Mouse (Mus musculus) myocyte (in vitro differentiated cells): ENCODE data around the gene Ccm2. TPM values are rescaled to one million over a fixed set of nuclear protein-coding genes. Genes with fewer than 3 reads are reported as not detected.

Experiments used
- H3K27me3 ChIP-seq: one replicate; pipeline ENCODE4 v1.6.1; 2011; ENCODE audit not compliant: control insufficient read depth, insufficient read depth, insufficient read length
- H3K36me3 ChIP-seq: one replicate; pipeline ENCODE4 v1.6.1; 2011; ENCODE audit not compliant: control insufficient read depth, insufficient read depth
- H3K4me2 ChIP-seq: one replicate; pipeline ENCODE4 v1.6.1; 2011; ENCODE audit warnings: low read depth, control low read depth
- H3K4me3 ChIP-seq: one replicate; pipeline ENCODE4 v1.5.1; 2011; ENCODE audit warnings: mild to moderate bottlenecking, control low read depth, moderate library complexity
- H3K79me2 ChIP-seq: one replicate; pipeline ENCODE4 v1.6.1; 2011; ENCODE audit not compliant: control insufficient read depth, insufficient read depth
- H3ac ChIP-seq: one replicate; pipeline ENCODE4 v1.6.1; 2011; ENCODE audit not compliant: control insufficient read depth, insufficient read length
- CEBPB ChIP-seq: IDR thresholded peaks from 2 replicates; pipeline ENCODE4 v1.6.1; 2011; ENCODE audit warnings: mild to moderate bottlenecking, moderate library complexity; ENCODE audit not compliant: poor library complexity, insufficient read depth, severe bottlenecking
- E2F4 ChIP-seq: IDR thresholded peaks from one replicate; pipeline ENCODE4 v1.6.1; 2011; ENCODE audit warnings: mild to moderate bottlenecking, control low read depth, moderate library complexity; ENCODE audit not compliant: insufficient read depth
- MAX ChIP-seq: IDR thresholded peaks from one replicate; pipeline ENCODE4 v1.6.1; 2011; ENCODE audit warnings: low read depth, mild to moderate bottlenecking, control low read depth
- MYOD1 ChIP-seq, 3 experiments: IDR thresholded peaks; one replicate each; pipeline ENCODE4 v1.6.1; 2011; ENCODE audit warnings: control low read depth in 2 of 3, low read depth in 2 of 3, mild to moderate bottlenecking in 2 of 3, moderate library complexity in 1 of 3; ENCODE audit not compliant: insufficient read length in 2 of 3, control insufficient read depth in 1 of 3
- MYOG ChIP-seq, 3 experiments: IDR thresholded peaks; one replicate each; pipeline ENCODE4 v1.6.1; 2011; ENCODE audit warnings: control low read depth in 2 of 3, low read depth in 2 of 3, mild to moderate bottlenecking in 2 of 3; ENCODE audit not compliant: insufficient read length in 2 of 3, control insufficient read depth in 1 of 3, insufficient read depth in 1 of 3
- POLR2A ChIP-seq: IDR thresholded peaks from one replicate; pipeline ENCODE4 v1.6.1; 2011; ENCODE audit warnings: low read depth, mild to moderate bottlenecking, control low read depth, moderate library complexity; ENCODE audit not compliant: insufficient read length
- POLR2AphosphoS2 ChIP-seq: IDR thresholded peaks from one replicate; pipeline ENCODE4 v1.6.1; 2011; ENCODE audit warnings: low read depth, control low read depth; ENCODE audit not compliant: insufficient read length
- REST ChIP-seq: IDR thresholded peaks from one replicate; pipeline ENCODE4 v1.6.1; 2011; ENCODE audit warnings: mild to moderate bottlenecking, control low read depth, moderate library complexity; ENCODE audit not compliant: insufficient read depth, insufficient read length
- SRF ChIP-seq: IDR thresholded peaks from one replicate; pipeline ENCODE4 v1.6.1; 2011; ENCODE audit warnings: low read depth; ENCODE audit not compliant: control insufficient read depth, insufficient read length
- TCF12 ChIP-seq: IDR thresholded peaks from one replicate; pipeline ENCODE4 v1.6.1; 2011; ENCODE audit warnings: mild to moderate bottlenecking, control low read depth; ENCODE audit not compliant: poor library complexity, insufficient read depth, severe bottlenecking
- TCF3 ChIP-seq: IDR thresholded peaks from one replicate; pipeline ENCODE4 v1.6.1; 2011; ENCODE audit warnings: low read depth, control low read depth; ENCODE audit not compliant: insufficient read length
- USF1 ChIP-seq: IDR thresholded peaks from one replicate; pipeline ENCODE4 v1.6.1; 2011; ENCODE audit warnings: low read depth, mild to moderate bottlenecking, control low read depth, moderate library complexity
- polyA plus RNA-seq: library from polyadenylated mRNA; unstranded; fragments of >200 nt; fragmentation: generic; extraction: Trizol; gene quantifications from one replicate; pipeline ENCODE4 v1.2.1, GENCODE M21; 2012; ENCODE audit warnings: missing spikeins

Ccm2 gene
- polyA plus RNA-seq, 1 experiment = 66.0 TPM

GRCm38 (mm10) chr11:6628568-6628967 lies 81.9 kb downstream of the Ccm2 start:
- Histone ChIP-seq H3K36me3 (no peaks in the 10 kb centered on the region), H3K4me2 (no peak overlapping the region), H3K79me2 (peaks cover 28% of the 10 kb centered on the region), H3K27me3 (no peaks in the 10 kb centered on the region), H3K4me3 (no peak overlapping the region), H3ac (no peak overlapping the region)
- TF ChIP-seq POLR2AphosphoS2 (peak; percentile 76), POLR2A (no peak), REST (no peak), USF1 (no peak)

- H3K79me2 ChIP-seq = peaks cover 17% of the 10 kb centered on the region
- H3K36me3 ChIP-seq = no peaks in the 10 kb centered on the region
- H3ac ChIP-seq = no peak overlapping the region
- no peak overlapping the region for H3K4me2 ChIP-seq
- TF ChIP-seq TCF12 (no peak), CEBPB (no peak)
- H3K27me3 ChIP-seq = no peaks in the 10 kb centered on the region
- no peak overlapping the region for H3K4me3 ChIP-seq
Measured at GRCm38 (mm10) chr11:6629655-6630054, 83.0 kb downstream of the Ccm2 start.

- TF ChIP-seq E2F4 (no peak), USF1 (no peak), TCF12 (no peak), TCF3 (no peak), REST (no peak), POLR2AphosphoS2 (no peak), POLR2A (no peak), SRF (no peak), MYOD1 (IDR thresholded peaks at IDR 0.05; ENCODE audit: control insufficient read depth in 1 of 3, insufficient read length in 2 of 3, low read depth in 2 of 3) (no peak)
- no peak overlapping the region for H3K4me2 ChIP-seq
- no peak overlapping the region for H3K4me3 ChIP-seq
- no peaks in the 10 kb centered on the region for H3K79me2 ChIP-seq
- no peaks in the 10 kb centered on the region for H3K36me3 ChIP-seq
- no peaks in the 10 kb centered on the region for H3K27me3 ChIP-seq
- no peak overlapping the region for H3ac ChIP-seq
Measured at GRCm38 (mm10) chr11:6636150-6636549, 89.5 kb downstream of the Ccm2 start.

GRCm38 (mm10) chr11:6638537-6638936 lies 91.8 kb downstream of the Ccm2 start, which contains the start of gene Wap:
Gene Wap (minus strand): TSS chr11:6638637.
- Histone ChIP-seq H3K79me2 (no peaks in the 10 kb centered on the region), H3K4me2 (no peak within 1 kb of the TSS), H3K4me3 (no peak within 1 kb of the TSS), H3K36me3 (no peaks in the 10 kb centered on the region), H3K27me3 (peaks cover 6% of the 10 kb centered on the region), H3ac (no peak within 1 kb of the TSS)
- TF ChIP-seq POLR2A (no peak), E2F4 (no peak), REST (no peak), MAX (no peak), MYOG (IDR thresholded peaks at IDR 0.05; ENCODE audit: control insufficient read depth in 1 of 3, insufficient read depth in 1 of 3, insufficient read length in 2 of 3, low read depth in 2 of 3) (no peak), MYOD1 (IDR thresholded peaks at IDR 0.05; ENCODE audit: control insufficient read depth in 1 of 3, insufficient read length in 2 of 3, low read depth in 2 of 3) (no peak), USF1 (no peak), CEBPB (no peak), TCF3 (no peak), POLR2AphosphoS2 (no peak), TCF12 (no peak), SRF (no peak)

- Histone ChIP-seq H3K4me3 (no peak overlapping the region), H3K27me3 (peaks cover 11% of the 10 kb centered on the region), H3K4me2 (no peak overlapping the region), H3K36me3 (no peaks in the 10 kb centered on the region), H3K79me2 (no peaks in the 10 kb centered on the region), H3ac (no peak overlapping the region)
- TF ChIP-seq REST (no peak), TCF12 (no peak), CEBPB (no peak), POLR2AphosphoS2 (no peak), POLR2A (no peak), E2F4 (no peak), MYOG (IDR thresholded peaks at IDR 0.05; ENCODE audit: control insufficient read depth in 1 of 3, insufficient read depth in 1 of 3, insufficient read length in 2 of 3, low read depth in 2 of 3) (no peak), MAX (no peak), USF1 (no peak), TCF3 (no peak), MYOD1 (IDR thresholded peaks at IDR 0.05; ENCODE audit: control insufficient read depth in 1 of 3, insufficient read length in 2 of 3, low read depth in 2 of 3) (no peak), SRF (no peak)
Measured at GRCm38 (mm10) chr11:6639072-6639471, 92.4 kb downstream of the Ccm2 start.
